Mouse (Mus musculus) thymus, adult 2 months (tissue): ENCODE data around the gene Ddx54.

Experiments
- CTCF ChIP-seq: fragments of 200-500 bp; IDR thresholded peaks from 2 replicates; pipeline ENCODE4 v1.5.1; 2012; ENCODE audit warnings: mild to moderate bottlenecking, control low read depth, low read length, moderate library complexity, borderline replicate concordance; ENCODE audit not compliant: control insufficient read depth, poor library complexity, insufficient read depth; ENCODE audit errors: extremely low read depth
- POLR2A ChIP-seq: fragments of 200-500 bp; IDR thresholded peaks from 2 replicates; pipeline ENCODE4 v1.6.1; 2012; ENCODE audit warnings: mild to moderate bottlenecking, low read length, control low read depth, moderate library complexity; ENCODE audit not compliant: control insufficient read depth, poor library complexity, insufficient read depth; ENCODE audit errors: extremely low read depth

DNA sequence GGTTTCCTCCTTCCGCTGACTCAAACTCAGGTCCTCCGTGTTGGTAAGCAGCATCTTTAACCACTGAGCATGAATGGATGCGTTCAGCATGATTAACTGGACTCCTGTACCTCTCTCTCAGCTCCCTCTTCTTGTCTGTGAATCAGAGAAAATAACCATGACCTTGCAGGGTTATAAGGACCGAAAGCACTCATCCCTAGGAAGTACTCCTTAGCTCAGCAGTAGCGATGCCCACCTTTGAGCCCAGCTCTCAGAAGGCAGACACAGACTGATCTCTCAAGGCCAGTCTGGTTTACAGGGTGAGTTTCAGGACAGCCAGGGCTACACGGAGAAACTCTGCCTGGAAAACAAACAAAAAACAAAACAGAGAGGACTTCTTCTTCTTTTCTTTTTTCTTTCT is 18.1 kb upstream of the Ddx54 start:
- TF ChIP-seq CTCF (no peak), POLR2A (no peak)
